Mouse (Mus musculus) heart, embryonic 16.5 days (tissue): ENCODE results near the gene Stum. TPM values are rescaled to one million over a fixed set of nuclear protein-coding genes. Genes with fewer than 3 reads are reported as not detected.

Source experiments
- ATAC-seq: fragments of 200-750 bp; cut with Nextera tagmentation; replicated peaks from 2 replicates; pipeline ENCODE4 v1.8.0; 2017; ENCODE audit warnings: moderate number of reproducible peaks; ENCODE audit not compliant: insufficient read depth, low FRiP score; ENCODE audit errors: extremely low read depth
- H3K27ac ChIP-seq: fragments of 300-500 bp; sonication (generic); 2 replicates; pipeline ENCODE4 v1.5.1; 2014; ENCODE audit warnings: mild to moderate bottlenecking, low read length, control low read depth, moderate library complexity
- H3K27me3 ChIP-seq: fragments of 300-500 bp; sonication (generic); 2 replicates; pipeline ENCODE4 v1.6.1; 2014; ENCODE audit warnings: low read length, mixed read lengths; ENCODE audit not compliant: control insufficient read depth, insufficient read depth
- H3K36me3 ChIP-seq: fragments of 300-500 bp; sonication (generic); 2 replicates; pipeline ENCODE4 v1.6.1; 2014; ENCODE audit not compliant: control insufficient read depth, insufficient read depth
- H3K4me1 ChIP-seq: fragments of 300-500 bp; sonication (generic); 2 replicates; pipeline ENCODE4 v1.6.1; 2014; ENCODE audit warnings: low read length, mixed read lengths; ENCODE audit not compliant: control insufficient read depth, insufficient read depth
- H3K4me2 ChIP-seq: fragments of 300-500 bp; sonication (generic); 2 replicates; pipeline ENCODE4 v1.6.1; 2014; ENCODE audit warnings: low read depth, mild to moderate bottlenecking, control low read depth, low read length
- H3K4me3 ChIP-seq: fragments of 300-500 bp; sonication (generic); 2 replicates; pipeline ENCODE4 v1.5.1; 2014; ENCODE audit warnings: mild to moderate bottlenecking, control low read depth, low read length
- H3K9ac ChIP-seq: fragments of 300-500 bp; sonication (generic); 2 replicates; pipeline ENCODE4 v1.6.1; 2014; ENCODE audit warnings: low read length, control low read depth
- H3K9me3 ChIP-seq: fragments of 300-500 bp; sonication (generic); replicated peaks from 2 replicates; pipeline ENCODE4 v1.6.1; 2016; ENCODE audit warnings: low read length; ENCODE audit not compliant: control insufficient read depth
- WGBS: fragments of 180-500 bp; shearing (Covaris S2); extraction: QIAGEN DNeasy Blood & Tissue Kit; methylation state at CpG from one replicate; pipeline ENCODE4 v1.1.7; 2014; 5-methylcytosine and 5-hydroxymethylcytosine counted together
- polyA plus RNA-seq: library from polyadenylated mRNA; unstranded; fragments of >200 nt; fragmentation: Nextera tagmentation; extraction: Ambion mirVana; gene quantifications from 2 replicates; pipeline ENCODE4 v1.2.1, GENCODE M21; 2015

The Stum gene
- polyA plus RNA-seq, 1 experiment from 2014 or later = 1.00 TPM

DNA sequence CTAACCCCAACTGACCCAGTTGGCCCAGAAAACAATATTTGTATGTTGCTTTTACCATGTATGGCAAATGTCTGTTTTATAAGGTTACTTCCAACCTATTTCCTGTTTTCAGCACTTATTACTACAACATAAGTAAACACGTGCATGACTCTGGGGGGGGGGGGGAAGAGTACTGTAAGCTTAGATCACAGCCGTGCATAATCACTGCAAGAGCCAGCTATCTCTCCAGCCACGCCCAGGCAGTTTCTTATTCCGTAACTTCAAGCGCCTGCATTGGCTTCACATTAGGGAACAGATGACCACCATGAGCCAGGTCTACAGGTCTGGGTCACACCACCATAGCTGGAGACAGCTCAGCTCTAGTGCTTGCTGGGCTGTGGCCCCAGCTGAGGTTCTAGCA, 53.5 kb downstream of the Stum start:
- Histone ChIP-seq H3K4me2 (no peak overlapping the region), H3K27ac (no peak overlapping the region), H3K4me1 (peaks cover 15% of the 10 kb centered on the region), H3K36me3 (no peaks in the 10 kb centered on the region), H3K9me3 (no peaks in the 10 kb centered on the region), H3K9ac (no peak overlapping the region), H3K27me3 (peaks cover 10% of the 10 kb centered on the region), H3K4me3 (no peak overlapping the region)
- WGBS = 49% methylated on average over 5 of the region's 5 CpGs
- ATAC-seq = no peak

DNA sequence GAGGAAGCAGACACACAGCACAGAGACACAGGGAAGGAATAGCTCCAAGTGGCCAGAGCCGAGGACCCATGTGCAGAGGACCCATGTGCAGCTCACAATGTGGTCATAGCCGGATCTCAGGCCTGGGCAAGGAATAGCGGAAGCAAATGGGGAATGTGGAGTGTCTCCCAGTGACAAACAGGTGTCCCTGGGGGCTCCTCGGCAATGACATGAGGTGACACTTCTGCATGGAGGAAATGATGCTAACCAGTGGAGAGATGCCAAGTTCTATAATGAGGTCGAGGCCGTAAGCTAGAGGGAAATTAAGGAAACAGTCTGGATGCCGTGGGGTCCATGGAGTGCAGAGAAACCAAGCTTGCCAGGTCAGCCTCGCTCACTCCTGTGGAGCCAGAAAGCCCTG, 54.4 kb downstream of the Stum start:
- 58% methylated on average over 8 of the region's 8 CpGs for WGBS
- Histone ChIP-seq H3K36me3 (no peaks in the 10 kb centered on the region), H3K4me3 (no peak overlapping the region), H3K9ac (no peak overlapping the region), H3K27me3 (peaks cover 10% of the 10 kb centered on the region), H3K4me1 (peaks cover 18% of the 10 kb centered on the region), H3K27ac (no peak overlapping the region), H3K4me2 (no peak overlapping the region), H3K9me3 (no peaks in the 10 kb centered on the region)
- no peak for ATAC-seq

DNA sequence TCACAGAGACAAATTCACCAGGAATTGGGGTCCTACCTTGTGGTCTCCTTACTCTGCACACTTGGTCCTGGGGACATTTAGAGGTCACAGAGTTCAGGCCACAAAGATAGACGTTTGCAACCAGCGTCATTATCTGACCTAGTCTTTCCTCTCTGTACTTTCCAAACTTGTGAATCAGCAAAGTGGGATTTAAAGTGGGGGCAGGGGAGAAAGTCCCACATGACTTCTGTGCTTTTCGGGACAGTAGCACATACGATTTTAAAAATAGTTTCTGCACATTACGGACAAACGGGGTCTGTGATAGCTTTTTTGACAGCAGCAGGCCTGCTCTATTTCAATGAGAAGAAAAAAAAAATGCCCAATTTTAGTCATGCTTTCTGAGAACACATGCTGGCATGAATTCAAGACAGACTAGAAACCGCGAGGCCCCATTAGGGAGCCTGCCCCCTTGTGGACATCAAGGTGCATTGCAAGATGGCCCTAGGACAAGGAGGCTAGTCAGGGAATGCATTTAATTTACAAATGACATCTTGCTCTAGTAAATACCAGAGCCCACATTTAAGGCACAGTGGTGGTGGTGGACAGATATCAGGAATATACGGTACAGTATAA, 55.1 kb downstream of the Stum start:
- Histone ChIP-seq H3K27ac (peak overlapping the region; percentile 8; the same call in 1 of the 2 replicates), H3K9ac (no peak overlapping the region), H3K36me3 (no peaks in the 10 kb centered on the region), H3K4me1 (peaks cover 23% of the 10 kb centered on the region), H3K4me2 (peak overlapping the region; percentile 42), H3K27me3 (peaks cover 8% of the 10 kb centered on the region), H3K9me3 (no peaks in the 10 kb centered on the region), H3K4me3 (no peak overlapping the region)
- no peak for ATAC-seq
- WGBS = 14% methylated on average over 9 of the region's 9 CpGs

DNA sequence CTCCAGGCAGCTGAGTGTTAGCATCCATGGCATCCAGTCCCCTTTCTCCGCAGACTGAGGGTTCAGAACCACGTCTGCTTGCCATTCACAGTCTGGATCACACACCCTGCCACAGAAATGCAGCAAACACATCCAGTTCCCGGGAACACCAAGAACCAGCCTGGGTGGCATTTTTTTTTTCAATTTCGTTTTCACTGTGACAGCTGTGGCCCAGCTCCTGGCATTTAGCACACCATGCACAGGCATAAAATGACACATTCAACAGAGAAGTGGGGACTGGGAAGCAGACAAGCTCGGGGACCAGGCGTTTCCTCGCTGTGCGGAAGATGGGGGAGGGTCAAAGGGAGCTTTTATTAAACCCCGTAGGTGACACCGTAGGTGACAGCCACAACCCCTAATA, 55.6 kb downstream of the Stum start:
- Histone ChIP-seq H3K4me3 (no peak overlapping the region), H3K4me2 (peak overlapping the region; percentile 42; the same call in 1 of the 2 replicates), H3K4me1 (peaks cover 26% of the 10 kb centered on the region), H3K36me3 (no peaks in the 10 kb centered on the region), H3K27ac (peak overlapping the region; percentile 8; the same call in 1 of the 2 replicates), H3K9me3 (no peaks in the 10 kb centered on the region), H3K27me3 (peaks cover 7% of the 10 kb centered on the region), H3K9ac (no peak overlapping the region)
- ATAC-seq = no peak
- 58% methylated on average over 10 of the region's 10 CpGs for WGBS

DNA sequence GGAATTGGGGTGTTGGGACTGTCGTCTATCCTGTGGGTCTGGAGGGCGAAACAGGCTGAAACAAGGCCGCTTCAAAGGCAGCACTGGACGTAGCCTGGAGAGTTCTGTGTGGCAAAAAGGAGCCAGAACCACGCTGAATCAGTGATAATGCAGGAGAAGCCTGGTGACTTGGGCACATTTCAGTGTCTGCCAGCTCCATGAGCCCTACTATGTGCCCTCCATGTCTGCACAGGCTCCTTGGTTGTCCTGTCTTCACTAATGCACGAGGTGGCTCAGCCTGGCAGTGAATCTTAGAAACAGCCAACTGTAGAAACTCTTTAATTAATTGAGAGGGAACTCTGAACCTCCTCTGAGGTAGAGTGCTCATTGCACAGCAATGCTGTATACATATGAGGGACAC, 56.9 kb downstream of the Stum start:
- Histone ChIP-seq H3K36me3 (no peaks in the 10 kb centered on the region), H3K4me1 (peaks cover 38% of the 10 kb centered on the region), H3K4me3 (no peak overlapping the region), H3K4me2 (no peak overlapping the region), H3K9me3 (no peaks in the 10 kb centered on the region), H3K27me3 (0 out of 2 replicates have a peak, but pooled peaks cover 2% of the 10 kb centered on the region), H3K27ac (no peak overlapping the region), H3K9ac (no peak overlapping the region)
- WGBS = 86% methylated on average over 6 of the region's 6 CpGs
- no peak for ATAC-seq

DNA sequence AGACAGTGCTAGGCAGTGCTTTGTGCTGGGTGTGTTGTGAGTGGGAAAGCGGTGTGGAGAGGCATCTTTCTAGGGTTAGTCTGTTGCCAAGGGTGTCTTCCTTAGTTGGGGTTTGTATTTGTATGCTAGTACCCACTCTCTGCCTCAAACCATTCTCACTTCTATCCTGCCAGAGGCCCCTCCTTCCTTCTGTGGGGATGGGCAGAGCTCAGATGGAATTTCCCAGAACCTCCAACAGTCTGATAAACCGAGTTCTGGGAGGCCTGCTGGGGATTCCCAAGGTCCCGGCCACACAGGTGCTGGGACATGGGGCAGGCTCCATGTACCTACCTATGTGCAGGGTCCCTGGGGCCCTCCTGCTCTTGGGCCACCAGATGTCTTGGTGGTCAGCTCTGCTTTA, 59.4 kb downstream of the Stum start:
- H3K9me3 ChIP-seq = no peaks in the 10 kb centered on the region
- H3K36me3 ChIP-seq = peaks cover 3% of the 10 kb centered on the region; the same call in 1 of the 2 replicates
- ATAC-seq = no peak
- peaks cover 43% of the 10 kb centered on the region for H3K4me1 ChIP-seq
- H3K27me3 ChIP-seq = no peaks in the 10 kb centered on the region
- no peak overlapping the region for H3K4me2 ChIP-seq
- WGBS = 68% methylated on average over 3 of the region's 3 CpGs
- H3K4me3 ChIP-seq = no peak overlapping the region
- H3K9ac ChIP-seq = no peak overlapping the region
- no peak overlapping the region for H3K27ac ChIP-seq

DNA sequence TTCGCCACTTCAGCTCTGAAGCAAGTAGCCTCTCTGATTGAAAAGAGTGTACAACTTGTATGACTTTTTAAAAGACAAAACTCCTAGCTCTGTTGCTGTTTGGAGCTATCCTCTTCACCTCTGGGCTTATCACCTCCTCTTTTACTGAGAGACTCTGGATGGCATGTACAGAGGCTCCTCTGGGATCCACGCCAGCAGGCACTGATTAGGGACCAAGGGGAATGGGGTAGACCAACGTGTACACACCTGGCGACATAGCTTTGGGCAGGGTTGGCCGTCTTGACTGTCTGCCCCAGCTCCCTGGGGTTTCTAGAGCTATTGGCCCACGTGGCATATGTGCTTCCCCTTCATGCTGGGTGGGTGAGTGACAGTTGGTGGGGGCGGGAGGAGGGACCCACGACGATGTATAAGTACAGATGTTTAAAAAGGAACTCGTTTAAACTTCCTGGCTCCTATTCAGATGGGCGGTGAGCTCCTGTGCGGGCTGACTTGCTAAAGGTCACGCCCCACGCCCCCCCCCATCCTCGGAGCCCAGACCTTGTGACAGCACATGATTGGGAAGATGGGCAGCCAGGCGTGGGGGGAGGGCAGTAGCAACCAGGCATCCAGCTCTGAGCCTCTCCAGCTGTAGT, 60.2 kb downstream of the Stum start:
- Histone ChIP-seq H3K9ac (peak overlapping the region; percentile 18; the same call in 1 of the 2 replicates), H3K27ac (peak overlapping the region; percentile 81), H3K9me3 (no peaks in the 10 kb centered on the region), H3K4me3 (no peak overlapping the region), H3K4me2 (no peak overlapping the region), H3K27me3 (no peaks in the 10 kb centered on the region), H3K36me3 (peaks cover 6% of the 10 kb centered on the region; the same call in 1 of the 2 replicates), H3K4me1 (peaks cover 37% of the 10 kb centered on the region)
- 44% methylated on average over 16 of the region's 16 CpGs for WGBS
- 0 out of 2 replicates have a peak, but pooled peaks have one; percentile 12 for ATAC-seq

DNA sequence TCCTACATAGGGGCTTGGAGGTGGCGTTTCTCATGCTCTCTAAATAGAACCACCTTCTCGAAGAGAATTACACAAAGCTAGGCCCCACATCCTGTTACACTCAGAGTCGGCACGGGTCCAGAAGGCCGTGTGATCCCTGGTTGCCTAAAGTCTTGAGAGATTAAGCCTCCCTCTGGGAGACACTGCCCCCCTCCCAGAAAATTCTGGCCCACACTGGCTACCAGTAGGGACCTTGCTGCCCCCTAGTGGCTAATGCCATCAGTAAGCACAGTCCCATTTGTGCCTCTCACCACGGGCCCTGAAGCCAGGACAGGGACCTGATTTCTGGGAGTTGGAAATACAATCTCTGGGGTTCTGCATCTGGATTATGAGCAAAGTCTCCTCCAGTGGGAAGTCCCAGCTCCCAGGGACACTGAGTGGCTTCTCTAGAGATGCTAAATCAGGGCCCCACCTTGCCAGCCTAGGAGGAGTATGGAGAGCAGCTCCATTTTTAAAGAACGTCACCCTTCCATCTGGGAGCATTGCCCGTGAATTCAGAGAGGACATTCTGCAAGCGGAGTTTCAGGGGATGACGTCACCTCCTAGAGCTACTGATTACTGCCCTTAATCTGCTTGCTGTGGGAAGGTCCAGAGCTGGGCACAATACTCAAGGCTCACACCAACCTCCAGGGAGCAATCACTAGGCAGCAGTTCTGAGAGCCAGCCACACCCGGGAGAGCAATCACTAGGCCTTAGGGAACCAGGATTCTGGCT, 61.1 kb downstream of the Stum start:
- no peaks in the 10 kb centered on the region for H3K27me3 ChIP-seq
- 14% methylated on average over 11 of the region's 11 CpGs for WGBS
- H3K4me2 ChIP-seq = no peak overlapping the region
- peak; percentile 63 for ATAC-seq
- peaks cover 6% of the 10 kb centered on the region; the same call in 1 of the 2 replicates for H3K36me3 ChIP-seq
- H3K4me1 ChIP-seq = peaks cover 32% of the 10 kb centered on the region
- no peak overlapping the region for H3K4me3 ChIP-seq
- peak overlapping the region; percentile 81 for H3K27ac ChIP-seq
- no peaks in the 10 kb centered on the region for H3K9me3 ChIP-seq
- 0 out of 2 replicates have a peak overlapping the region, but pooled peaks have one; percentile 18 for H3K9ac ChIP-seq
